Mouse (Mus musculus) stomach, embryonic 16.5 days (tissue): ENCODE data around the gene Poln. TPM values are rescaled to one million over a fixed set of nuclear protein-coding genes. Genes with fewer than 3 reads are reported as not detected.

Experiments
- ATAC-seq: fragments of 200-750 bp; cut with Nextera tagmentation; 2 replicates; pipeline ENCODE4 v1.8.0; 2017; ENCODE audit warnings: moderate number of reproducible peaks, moderate TSS enrichment; ENCODE audit not compliant: insufficient read depth, low FRiP score
- H3K27ac ChIP-seq: fragments of 300-500 bp; sonication (generic); 2 replicates; pipeline ENCODE4 v1.5.1; 2014; ENCODE audit warnings: low read length
- H3K27me3 ChIP-seq: fragments of 300-500 bp; sonication (generic); 2 replicates; pipeline ENCODE4 v1.6.1; 2014; ENCODE audit warnings: low read length, control low read depth, mixed read lengths; ENCODE audit not compliant: control insufficient read depth, insufficient read depth
- H3K36me3 ChIP-seq: fragments of 300-500 bp; sonication (generic); 2 replicates; pipeline ENCODE4 v1.6.1; 2014; ENCODE audit warnings: low read length; ENCODE audit not compliant: control insufficient read depth, insufficient read depth
- H3K4me1 ChIP-seq: fragments of 300-500 bp; sonication (generic); 2 replicates; pipeline ENCODE4 v1.6.1; 2014; ENCODE audit warnings: low read length, control low read depth, mixed read lengths; ENCODE audit not compliant: control insufficient read depth, insufficient read depth
- H3K4me2 ChIP-seq: fragments of 300-500 bp; sonication (generic); 2 replicates; pipeline ENCODE4 v1.6.1; 2014; ENCODE audit warnings: low read depth, low read length, mixed read lengths
- H3K4me3 ChIP-seq: fragments of 300-500 bp; sonication (generic); replicated peaks from 2 replicates; pipeline ENCODE4 v1.5.1; 2014; ENCODE audit warnings: mild to moderate bottlenecking, low read length
- H3K9ac ChIP-seq: fragments of 300-500 bp; sonication (generic); 2 replicates; pipeline ENCODE4 v1.6.1; 2014; ENCODE audit warnings: low read length
- H3K9me3 ChIP-seq: fragments of 300-500 bp; sonication (generic); replicated peaks from 2 replicates; pipeline ENCODE4 v1.6.1; 2016; ENCODE audit warnings: low read length, control low read depth; ENCODE audit not compliant: control insufficient read depth
- WGBS: fragments of 180-500 bp; shearing (Covaris S2); extraction: QIAGEN DNeasy Blood & Tissue Kit; methylation state at CpG from one replicate; pipeline ENCODE4 v1.1.7; 2014; 5-methylcytosine and 5-hydroxymethylcytosine counted together
- polyA plus RNA-seq: library from polyadenylated mRNA; unstranded; fragments of >200 nt; fragmentation: Nextera tagmentation; extraction: Ambion mirVana; gene quantifications from 2 replicates; pipeline ENCODE4 v1.2.1, GENCODE M21; 2015

Poln gene
- polyA plus RNA-seq, 1 experiment from 2014 or later = 1.1 TPM

- H3K9ac ChIP-seq = 0 out of 2 replicates have a peak overlapping the region, but pooled peaks have one; percentile 37
- 0 out of 2 replicates have a peak overlapping the region, but pooled peaks have one; percentile 16 for H3K27ac ChIP-seq
- H3K4me3 ChIP-seq = no peak overlapping the region
- H3K4me2 ChIP-seq = no peak overlapping the region
- peaks cover 8% of the 10 kb centered on the region; the same call in 1 of the 2 replicates for H3K36me3 ChIP-seq
- H3K9me3 ChIP-seq = no peaks in the 10 kb centered on the region
- no peak for ATAC-seq
- H3K27me3 ChIP-seq = no peaks in the 10 kb centered on the region
- WGBS = 60% methylated on average over 5 of the region's 5 CpGs
- H3K4me1 ChIP-seq = peaks cover 43% of the 10 kb centered on the region
Measured at GRCm38 (mm10) chr5:34183156-34183880, 14.1 kb upstream of the Poln start.

GRCm38 (mm10) chr5:34182486-34182885, 13.2 kb upstream of the Poln start:
- Histone ChIP-seq H3K4me2 (no peak overlapping the region), H3K4me1 (peaks cover 42% of the 10 kb centered on the region), H3K27ac (no peak overlapping the region), H3K9me3 (no peaks in the 10 kb centered on the region), H3K9ac (no peak overlapping the region), H3K27me3 (no peaks in the 10 kb centered on the region), H3K4me3 (no peak overlapping the region), H3K36me3 (peaks cover 12% of the 10 kb centered on the region; the same call in 1 of the 2 replicates)
- WGBS = 75% methylated on average over 3 of the region's 3 CpGs
- ATAC-seq = no peak

GRCm38 (mm10) chr5:34177821-34178220, 8.6 kb upstream of the Poln start:
- H3K36me3 ChIP-seq = peaks cover 34% of the 10 kb centered on the region; the same call in 1 of the 2 replicates

GRCm38 (mm10) chr5:34177091-34177490, 7.8 kb upstream of the Poln start:
- ATAC-seq = no peak
- 98% methylated on average over 2 of the region's 2 CpGs for WGBS
- Histone ChIP-seq H3K9ac (no peak overlapping the region), H3K27me3 (no peaks in the 10 kb centered on the region), H3K9me3 (no peaks in the 10 kb centered on the region), H3K36me3 (peaks cover 37% of the 10 kb centered on the region; the same call in 1 of the 2 replicates), H3K4me2 (no peak overlapping the region), H3K27ac (no peak overlapping the region), H3K4me1 (0 out of 2 replicates have a peak, but pooled peaks cover 3% of the 10 kb centered on the region), H3K4me3 (no peak overlapping the region)

More at GRCm38 (mm10) chr5:34177821-34178220, 8.6 kb upstream of the Poln start:
- Histone ChIP-seq H3K4me2 (no peak overlapping the region), H3K9me3 (no peaks in the 10 kb centered on the region), H3K27ac (no peak overlapping the region), H3K4me1 (peaks cover 10% of the 10 kb centered on the region; the same call in 1 of the 2 replicates), H3K9ac (no peak overlapping the region), H3K4me3 (no peak overlapping the region), H3K27me3 (no peaks in the 10 kb centered on the region)
- 94% methylated on average over 4 of the region's 4 CpGs for WGBS
- ATAC-seq = no peak

GRCm38 (mm10) chr5:34176691-34177090, 7.4 kb upstream of the Poln start:
- no peaks in the 10 kb centered on the region for H3K27me3 ChIP-seq
- no peak for ATAC-seq
- H3K9me3 ChIP-seq = no peaks in the 10 kb centered on the region
- peaks cover 37% of the 10 kb centered on the region; the same call in 1 of the 2 replicates for H3K36me3 ChIP-seq
- H3K4me2 ChIP-seq = no peak overlapping the region
- H3K4me1 ChIP-seq = no peaks in the 10 kb centered on the region
- no peak overlapping the region for H3K27ac ChIP-seq
- no peak overlapping the region for H3K9ac ChIP-seq
- 84% methylated on average over 10 of the region's 10 CpGs for WGBS
- H3K4me3 ChIP-seq = no peak overlapping the region

GRCm38 (mm10) chr5:34175403-34175694, 6.1 kb upstream of the Poln start:
- no peak overlapping the region for H3K27ac ChIP-seq
- no peak overlapping the region for H3K9ac ChIP-seq
- H3K27me3 ChIP-seq = no peaks in the 10 kb centered on the region
- WGBS = 42% methylated on average over 5 of the region's 5 CpGs
- peaks cover 37% of the 10 kb centered on the region; the same call in 1 of the 2 replicates for H3K36me3 ChIP-seq
- no peaks in the 10 kb centered on the region for H3K9me3 ChIP-seq
- H3K4me2 ChIP-seq = no peak overlapping the region
- no peak overlapping the region for H3K4me3 ChIP-seq
- no peak for ATAC-seq
- peaks cover 2% of the 10 kb centered on the region; the same call in 1 of the 2 replicates for H3K4me1 ChIP-seq

GRCm38 (mm10) chr5:34174550-34175402, 5.5 kb upstream of the Poln start:
- Histone ChIP-seq H3K36me3 (peaks cover 37% of the 10 kb centered on the region; the same call in 1 of the 2 replicates), H3K9ac (no peak overlapping the region), H3K4me1 (peaks cover 5% of the 10 kb centered on the region), H3K27me3 (no peaks in the 10 kb centered on the region), H3K27ac (no peak overlapping the region), H3K9me3 (no peaks in the 10 kb centered on the region), H3K4me2 (no peak overlapping the region), H3K4me3 (no peak overlapping the region)
- no peak for ATAC-seq
- WGBS = 71% methylated on average over 5 of the region's 5 CpGs

- Histone ChIP-seq H3K4me1 (peaks cover 8% of the 10 kb centered on the region), H3K36me3 (peaks cover 36% of the 10 kb centered on the region; the same call in 1 of the 2 replicates), H3K9me3 (no peaks in the 10 kb centered on the region), H3K27ac (no peak overlapping the region), H3K27me3 (no peaks in the 10 kb centered on the region), H3K9ac (no peak overlapping the region), H3K4me3 (no peak overlapping the region), H3K4me2 (no peak overlapping the region)
- WGBS = 84% methylated on average over 2 of the region's 2 CpGs
- ATAC-seq = no peak
Measured at GRCm38 (mm10) chr5:34174021-34174420, 4.8 kb upstream of the Poln start.

- peaks cover 19% of the 10 kb centered on the region for H3K4me1 ChIP-seq
- no peaks in the 10 kb centered on the region for H3K27me3 ChIP-seq
- WGBS = 65% methylated on average over 4 of the region's 4 CpGs
- no peak for ATAC-seq
- peaks cover 15% of the 10 kb centered on the region; the same call in 1 of the 2 replicates for H3K36me3 ChIP-seq
- no peak overlapping the region for H3K4me2 ChIP-seq
- no peaks in the 10 kb centered on the region for H3K9me3 ChIP-seq
- no peak overlapping the region for H3K9ac ChIP-seq
- peak overlapping the region; percentile 67 for H3K27ac ChIP-seq
- H3K4me3 ChIP-seq = no peak overlapping the region
Measured at GRCm38 (mm10) chr5:34170726-34171125, 1.5 kb upstream of the Poln start.
